Mouse (Mus musculus): ENCODE results near the gene Clip2. TPM values are rescaled to one million over a fixed set of nuclear protein-coding genes. Genes with fewer than 3 reads are reported as not detected.
A peak's percentile ranks its signal among the peaks of the same experiment; 100 is the strongest.

The Clip2 gene
- polyA plus RNA-seq, 1 experiment = 14.2 TPM

DNA sequence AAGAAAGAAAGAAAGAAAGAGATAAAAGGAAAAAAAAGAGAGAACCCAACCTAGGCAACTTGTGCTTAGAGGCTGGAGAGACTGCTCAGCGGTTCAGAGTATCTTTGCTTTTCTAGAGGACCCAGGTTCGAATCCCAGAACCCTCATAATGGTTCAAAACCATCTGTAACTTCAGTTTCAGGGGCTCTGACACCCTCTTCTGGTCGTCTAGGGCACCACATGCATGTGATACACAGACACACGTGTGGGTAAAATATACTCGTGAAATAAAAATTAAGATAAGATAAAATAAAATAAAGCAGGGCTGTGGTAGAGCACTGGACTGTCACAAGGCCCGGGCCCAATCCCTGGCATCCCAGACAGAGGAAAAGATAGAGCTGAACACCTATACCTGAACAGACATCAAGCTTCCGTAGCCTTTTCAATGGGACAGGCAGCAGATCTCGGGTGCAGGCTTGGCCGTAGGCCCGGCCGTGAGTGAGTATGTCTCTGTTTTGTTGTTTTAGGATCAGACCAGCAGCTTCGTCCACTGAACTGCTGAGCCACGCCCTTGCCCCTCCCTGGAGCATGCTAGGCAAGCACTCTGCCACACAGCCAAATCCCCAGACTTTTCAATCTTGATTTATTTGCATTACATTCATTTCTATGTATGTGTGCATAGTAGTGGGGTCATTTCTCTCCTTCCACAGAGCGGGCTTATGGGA, 24.4 kb upstream of the Clip2 start:
- H3K4me3 ChIP-seq = no peak overlapping the region
- TF ChIP-seq TCF3 (IDR thresholded peaks at IDR 0.05; ENCODE audit: insufficient read length, low read depth) (no peak), MAX (IDR thresholded peaks at IDR 0.05; ENCODE audit: low read depth) (no peak), E2F4 (IDR thresholded peaks at IDR 0.05; ENCODE audit: insufficient read depth) (no peak), POLR2AphosphoS2 (IDR thresholded peaks at IDR 0.05; ENCODE audit: insufficient read length, low read depth) (no peak), MYOG (IDR thresholded peaks at IDR 0.05; ENCODE audit: control insufficient read depth in 1 of 3, insufficient read depth in 1 of 3, insufficient read length in 2 of 3, low read depth in 2 of 3) (no peak), CEBPB (IDR thresholded peaks at IDR 0.05; ENCODE audit: insufficient read depth, poor library complexity, severe bottlenecking) (no peak), SRF (IDR thresholded peaks at IDR 0.05; ENCODE audit: control insufficient read depth, insufficient read length, low read depth) (no peak), POLR2A (IDR thresholded peaks at IDR 0.05; ENCODE audit: insufficient read length, low read depth) (no peak), TCF12 (IDR thresholded peaks at IDR 0.05; ENCODE audit: insufficient read depth, poor library complexity, severe bottlenecking) (no peak), USF1 (IDR thresholded peaks at IDR 0.05; ENCODE audit: low read depth) (no peak), MYOD1 (IDR thresholded peaks at IDR 0.05; ENCODE audit: control insufficient read depth in 1 of 3, insufficient read length in 2 of 3, low read depth in 2 of 3) (no peak), REST (IDR thresholded peaks at IDR 0.05; ENCODE audit: insufficient read depth, insufficient read length) (no peak)
- no peaks in the 10 kb centered on the region for H3K27me3 ChIP-seq (ENCODE audit: control insufficient read depth, insufficient read depth, insufficient read length)
- no peaks in the 10 kb centered on the region for H3K79me2 ChIP-seq (ENCODE audit: control insufficient read depth, insufficient read depth)
- H3K36me3 ChIP-seq (ENCODE audit: control insufficient read depth, insufficient read depth) = no peaks in the 10 kb centered on the region
- no peak overlapping the region for H3ac ChIP-seq (ENCODE audit: control insufficient read depth, insufficient read length)
- no peak overlapping the region for H3K4me2 ChIP-seq (ENCODE audit: low read depth)

DNA sequence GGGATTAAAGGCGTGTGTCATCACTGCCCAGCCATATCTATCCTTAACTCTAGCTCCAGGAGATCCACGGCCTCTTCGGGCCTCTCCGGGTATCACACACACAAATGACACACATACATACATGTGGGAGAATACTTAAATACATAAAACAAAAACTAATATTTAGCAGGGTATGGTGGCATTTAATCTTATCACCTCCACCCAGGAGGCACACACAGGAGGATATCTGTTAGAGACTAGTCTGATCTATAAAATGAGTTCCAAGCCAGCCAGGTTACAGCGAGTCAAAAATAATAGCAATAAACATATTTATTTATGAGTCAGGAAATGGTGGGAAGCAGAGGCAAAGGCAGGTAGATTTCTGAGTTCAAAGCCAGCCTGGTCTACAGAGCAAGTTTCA, 23.6 kb upstream of the Clip2 start:
- TF ChIP-seq SRF (IDR thresholded peaks at IDR 0.05; ENCODE audit: control insufficient read depth, insufficient read length, low read depth) (no peak), TCF3 (IDR thresholded peaks at IDR 0.05; ENCODE audit: insufficient read length, low read depth) (no peak), MYOG (IDR thresholded peaks at IDR 0.05; ENCODE audit: control insufficient read depth in 1 of 3, insufficient read depth in 1 of 3, insufficient read length in 2 of 3, low read depth in 2 of 3) (no peak), E2F4 (IDR thresholded peaks at IDR 0.05; ENCODE audit: insufficient read depth) (no peak), POLR2A (IDR thresholded peaks at IDR 0.05; ENCODE audit: insufficient read length, low read depth) (no peak), REST (IDR thresholded peaks at IDR 0.05; ENCODE audit: insufficient read depth, insufficient read length) (no peak), POLR2AphosphoS2 (IDR thresholded peaks at IDR 0.05; ENCODE audit: insufficient read length, low read depth) (no peak), MAX (IDR thresholded peaks at IDR 0.05; ENCODE audit: low read depth) (no peak), USF1 (IDR thresholded peaks at IDR 0.05; ENCODE audit: low read depth) (no peak), MYOD1 (IDR thresholded peaks at IDR 0.05; ENCODE audit: control insufficient read depth in 1 of 3, insufficient read length in 2 of 3, low read depth in 2 of 3) (no peak), TCF12 (IDR thresholded peaks at IDR 0.05; ENCODE audit: insufficient read depth, poor library complexity, severe bottlenecking) (no peak), CEBPB (IDR thresholded peaks at IDR 0.05; ENCODE audit: insufficient read depth, poor library complexity, severe bottlenecking) (no peak)
- Histone ChIP-seq H3K4me3 (no peak overlapping the region), H3K27me3 (ENCODE audit: control insufficient read depth, insufficient read depth, insufficient read length) (no peaks in the 10 kb centered on the region), H3K4me2 (ENCODE audit: low read depth) (no peak overlapping the region), H3ac (ENCODE audit: control insufficient read depth, insufficient read length) (no peak overlapping the region), H3K36me3 (ENCODE audit: control insufficient read depth, insufficient read depth) (no peaks in the 10 kb centered on the region), H3K79me2 (ENCODE audit: control insufficient read depth, insufficient read depth) (no peaks in the 10 kb centered on the region)

DNA sequence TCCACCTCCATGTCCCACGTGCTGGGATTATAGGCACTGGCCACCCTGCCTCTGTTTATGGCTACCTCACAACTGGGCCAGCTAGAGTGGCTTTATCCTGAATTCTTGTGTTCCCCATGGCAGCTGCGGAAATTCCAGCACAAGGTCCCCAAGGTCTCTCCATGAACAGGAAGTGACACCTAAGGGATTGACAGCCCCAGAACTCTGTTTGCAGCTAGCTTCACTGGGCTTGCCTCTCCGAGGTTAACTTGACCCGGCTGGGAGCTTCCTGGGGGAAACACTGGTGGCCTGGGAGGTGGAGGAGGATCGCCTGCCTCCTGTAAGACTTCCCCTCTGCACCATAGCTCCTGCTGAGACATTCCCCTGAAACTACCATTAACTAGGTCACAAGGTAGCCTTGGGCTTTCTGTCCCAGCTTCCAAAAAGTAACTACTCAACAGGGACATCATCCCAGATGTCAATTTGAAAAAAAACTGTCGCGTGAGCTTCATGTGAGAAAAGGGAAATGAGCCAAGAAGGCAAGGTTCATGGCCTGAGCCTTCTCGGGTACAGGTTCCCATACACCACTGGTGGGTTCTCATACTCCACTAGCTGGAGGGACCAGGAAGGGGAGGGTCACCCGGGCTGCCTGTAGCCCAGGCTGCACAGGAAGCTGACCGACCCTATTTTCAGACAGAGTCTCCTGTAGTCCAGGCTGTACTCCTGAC, 20.4 kb upstream of the Clip2 start:
- no peaks in the 10 kb centered on the region for H3K36me3 ChIP-seq (ENCODE audit: control insufficient read depth, insufficient read depth)
- no peak overlapping the region for H3ac ChIP-seq (ENCODE audit: control insufficient read depth, insufficient read length)
- peak overlapping the region; percentile 100 for H3K4me2 ChIP-seq (ENCODE audit: low read depth)
- H3K27me3 ChIP-seq (ENCODE audit: control insufficient read depth, insufficient read depth, insufficient read length) = no peaks in the 10 kb centered on the region
- no peak for TF ChIP-seq MAX (IDR thresholded peaks at IDR 0.05; ENCODE audit: low read depth)
- no peak for TF ChIP-seq MYOD1 (IDR thresholded peaks at IDR 0.05; ENCODE audit: control insufficient read depth in 1 of 3, insufficient read length in 2 of 3, low read depth in 2 of 3)
- TF ChIP-seq CEBPB (IDR thresholded peaks at IDR 0.05; ENCODE audit: insufficient read depth, poor library complexity, severe bottlenecking) = no peak
- no peak for TF ChIP-seq MYOG (IDR thresholded peaks at IDR 0.05; ENCODE audit: control insufficient read depth in 1 of 3, insufficient read depth in 1 of 3, insufficient read length in 2 of 3, low read depth in 2 of 3)
- TF ChIP-seq TCF3 (IDR thresholded peaks at IDR 0.05; ENCODE audit: insufficient read length, low read depth) = no peak
- TF ChIP-seq TCF12 (IDR thresholded peaks at IDR 0.05; ENCODE audit: insufficient read depth, poor library complexity, severe bottlenecking) = no peak
- TF ChIP-seq USF1 (IDR thresholded peaks at IDR 0.05; ENCODE audit: low read depth) = no peak
- TF ChIP-seq POLR2A (IDR thresholded peaks at IDR 0.05; ENCODE audit: insufficient read length, low read depth) = no peak
- TF ChIP-seq POLR2AphosphoS2 (IDR thresholded peaks at IDR 0.05; ENCODE audit: insufficient read length, low read depth) = no peak
- TF ChIP-seq REST (IDR thresholded peaks at IDR 0.05; ENCODE audit: insufficient read depth, insufficient read length) = no peak
- TF ChIP-seq SRF (IDR thresholded peaks at IDR 0.05; ENCODE audit: control insufficient read depth, insufficient read length, low read depth) = no peak
- no peak for TF ChIP-seq E2F4 (IDR thresholded peaks at IDR 0.05; ENCODE audit: insufficient read depth)
- peak overlapping the region; percentile 36 for H3K4me3 ChIP-seq
- H3K79me2 ChIP-seq (ENCODE audit: control insufficient read depth, insufficient read depth) = no peaks in the 10 kb centered on the region

DNA sequence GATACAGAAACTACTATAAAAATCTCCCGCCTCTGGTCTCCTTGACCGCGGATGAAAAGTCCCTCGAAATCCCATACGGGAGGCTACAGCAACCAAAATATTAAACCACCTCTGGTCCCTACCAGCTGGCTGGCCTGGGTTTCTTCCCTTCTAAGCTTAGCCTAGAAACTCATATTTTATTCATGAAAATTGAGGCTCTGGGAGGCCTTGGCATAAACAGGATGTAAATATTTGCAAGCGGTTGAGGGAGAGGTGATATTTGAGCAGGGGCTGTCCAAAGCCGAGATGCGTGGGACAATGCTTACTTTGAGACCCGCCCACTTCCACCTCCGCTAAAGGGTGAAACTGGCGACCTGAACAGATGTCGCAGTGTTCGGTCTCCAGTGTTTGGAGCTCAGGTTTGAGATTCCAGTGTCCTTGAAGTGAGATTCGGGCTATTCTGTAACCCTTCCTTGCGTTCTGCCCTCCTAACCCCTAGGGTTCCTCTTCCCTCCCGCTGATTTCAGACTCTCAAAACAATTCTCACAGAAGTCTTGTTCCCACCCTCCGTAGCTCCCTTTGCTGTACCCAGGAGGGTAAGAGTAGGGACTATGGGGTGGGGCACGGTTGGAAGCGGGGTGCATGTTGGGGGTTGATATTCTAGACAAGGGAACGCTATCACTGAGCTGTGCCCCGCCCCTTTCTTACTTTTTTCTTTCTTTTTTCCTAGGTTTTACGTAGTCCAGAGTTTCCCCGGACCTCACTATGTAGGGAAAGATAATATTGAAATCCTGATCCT, 19.7 kb upstream of the Clip2 start:
- Histone ChIP-seq H3K27me3 (ENCODE audit: control insufficient read depth, insufficient read depth, insufficient read length) (no peaks in the 10 kb centered on the region), H3ac (ENCODE audit: control insufficient read depth, insufficient read length) (no peak overlapping the region), H3K79me2 (ENCODE audit: control insufficient read depth, insufficient read depth) (no peaks in the 10 kb centered on the region), H3K4me3 (peak overlapping the region; percentile 36), H3K36me3 (ENCODE audit: control insufficient read depth, insufficient read depth) (no peaks in the 10 kb centered on the region), H3K4me2 (ENCODE audit: low read depth) (peak overlapping the region; percentile 100)
- TF ChIP-seq USF1 (IDR thresholded peaks at IDR 0.05; ENCODE audit: low read depth) = no peak
- peak; percentile 9 for TF ChIP-seq E2F4 (IDR thresholded peaks at IDR 0.05; ENCODE audit: insufficient read depth)
- TF ChIP-seq POLR2A (IDR thresholded peaks at IDR 0.05; ENCODE audit: insufficient read length, low read depth) = peak; percentile 20
